Mouse (Mus musculus) hindbrain, embryonic 14.5 days (tissue): ENCODE data around the gene Zkscan16. TPM values are rescaled to one million over a fixed set of nuclear protein-coding genes. Genes with fewer than 3 reads are reported as not detected.

Experiments used
- ATAC-seq: fragments of 200-750 bp; cut with Nextera tagmentation; 2 replicates; pipeline ENCODE4 v1.8.0; 2017; ENCODE audit warnings: moderate number of reproducible peaks, mild to moderate bottlenecking, moderate TSS enrichment, moderate library complexity; ENCODE audit not compliant: low FRiP score
- DNase-seq: peaks from one replicate; pipeline ENCODE4 v3.0.0-alpha.2; 2015; ENCODE audit warnings: low spot score
- H3K27ac ChIP-seq: fragments of 300-500 bp; sonication (generic); 2 replicates; pipeline ENCODE4 v1.5.1; 2014; ENCODE audit warnings: mild to moderate bottlenecking, moderate library complexity
- H3K27me3 ChIP-seq: fragments of 300-500 bp; sonication (generic); 2 replicates; pipeline ENCODE4 v1.6.1; 2014; ENCODE audit warnings: mild to moderate bottlenecking, low read length, mixed read lengths; ENCODE audit not compliant: control insufficient read depth, insufficient read depth
- H3K36me3 ChIP-seq: fragments of 300-500 bp; sonication (generic); replicated peaks from 2 replicates; pipeline ENCODE4 v1.6.1; 2014; ENCODE audit not compliant: control insufficient read depth, insufficient read depth
- H3K4me1 ChIP-seq: fragments of 300-500 bp; sonication (generic); replicated peaks from 2 replicates; pipeline ENCODE4 v1.6.1; 2014; ENCODE audit warnings: antibody characterized with exemption, low read length, mixed read lengths; ENCODE audit not compliant: control insufficient read depth, insufficient read depth
- H3K4me2 ChIP-seq: fragments of 300-500 bp; sonication (generic); replicated peaks from 2 replicates; pipeline ENCODE4 v1.6.1; 2014; ENCODE audit warnings: mild to moderate bottlenecking, moderate library complexity
- H3K4me3 ChIP-seq: fragments of 300-500 bp; sonication (generic); replicated peaks from 2 replicates; pipeline ENCODE4 v1.5.1; 2014; ENCODE audit warnings: mild to moderate bottlenecking, low read length
- H3K9ac ChIP-seq: fragments of 300-500 bp; sonication (generic); 2 replicates; pipeline ENCODE4 v1.6.1; 2014
- H3K9me3 ChIP-seq: fragments of 300-500 bp; sonication (generic); 2 replicates; pipeline ENCODE4 v1.6.1; 2016; ENCODE audit warnings: low read length; ENCODE audit not compliant: control insufficient read depth
- WGBS: fragments of 180-500 bp; shearing (Covaris S2); extraction: QIAGEN DNeasy Blood & Tissue Kit; methylation state at CpG from one replicate; pipeline ENCODE4 v1.1.7; 2014; 5-methylcytosine and 5-hydroxymethylcytosine counted together
- polyA plus RNA-seq: library from polyadenylated mRNA; unstranded; fragments of >200 nt; fragmentation: Nextera tagmentation; extraction: Ambion mirVana; gene quantifications from 2 replicates; pipeline ENCODE4 v1.2.1, GENCODE M21; 2014

The Zkscan16 gene
- polyA plus RNA-seq, 1 experiment from 2014 or later, result 2.8 TPM

DNA sequence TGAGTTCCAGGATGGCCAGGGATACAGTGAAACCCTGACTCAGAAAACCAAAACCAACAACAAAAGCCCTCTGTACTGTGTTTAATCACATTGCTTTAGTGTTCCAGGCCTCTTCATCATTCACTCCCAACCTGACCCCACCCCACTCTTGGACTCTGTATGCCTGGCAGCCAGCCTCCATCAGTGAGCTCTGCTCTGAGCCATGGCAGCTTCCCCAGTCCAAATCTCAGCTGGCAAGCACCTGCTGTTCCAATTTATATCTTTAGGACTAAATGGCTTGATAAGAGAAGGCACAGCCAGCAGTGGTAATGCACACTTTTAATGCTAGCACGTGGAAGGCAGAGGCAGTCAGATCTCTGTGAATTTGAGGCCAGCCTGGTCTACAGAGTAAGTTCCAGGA lies 21.7 kb downstream of the Zkscan16 start:
- no peak overlapping the region for H3K4me3 ChIP-seq
- H3K9me3 ChIP-seq, result no peaks in the 10 kb centered on the region
- 83% methylated on average over 1 of the region's 1 CpGs for WGBS
- H3K4me1 ChIP-seq, result no peaks in the 10 kb centered on the region
- H3K4me2 ChIP-seq, result no peak overlapping the region
- no peak for DNase-seq
- no peaks in the 10 kb centered on the region for H3K27me3 ChIP-seq
- no peaks in the 10 kb centered on the region for H3K36me3 ChIP-seq
- no peak overlapping the region for H3K9ac ChIP-seq
- no peak for ATAC-seq
- no peak overlapping the region for H3K27ac ChIP-seq

- 73% methylated on average over 4 of the region's 4 CpGs for WGBS
- DNase-seq, result no peak
- Histone ChIP-seq H3K27me3 (no peaks in the 10 kb centered on the region), H3K9ac (no peak overlapping the region), H3K36me3 (no peaks in the 10 kb centered on the region), H3K27ac (no peak overlapping the region), H3K4me2 (no peak overlapping the region), H3K4me3 (no peak overlapping the region), H3K9me3 (no peaks in the 10 kb centered on the region), H3K4me1 (no peaks in the 10 kb centered on the region)
- ATAC-seq, result no peak
These were observed 27.2 kb downstream of the Zkscan16 start for GRCm38 (mm10) chr4:58970678-58971077.

- Histone ChIP-seq H3K4me2 (no peak overlapping the region), H3K4me1 (no peaks in the 10 kb centered on the region), H3K9ac (no peak overlapping the region), H3K9me3 (no peaks in the 10 kb centered on the region), H3K36me3 (no peaks in the 10 kb centered on the region), H3K27me3 (no peaks in the 10 kb centered on the region), H3K27ac (no peak overlapping the region), H3K4me3 (no peak overlapping the region)
- no peak for ATAC-seq
- DNase-seq, result no peak
- 90% methylated on average over 5 of the region's 5 CpGs for WGBS
These were observed 32.3 kb downstream of the Zkscan16 start for GRCm38 (mm10) chr4:58975711-58976110.

- Histone ChIP-seq H3K27me3 (no peaks in the 10 kb centered on the region), H3K4me2 (no peak overlapping the region), H3K36me3 (no peaks in the 10 kb centered on the region), H3K27ac (no peak overlapping the region), H3K4me3 (no peak overlapping the region), H3K9me3 (no peaks in the 10 kb centered on the region), H3K4me1 (no peaks in the 10 kb centered on the region), H3K9ac (no peak overlapping the region)
- WGBS, result 74% methylated on average over 6 of the region's 6 CpGs
- no peak for DNase-seq
- no peak for ATAC-seq
These were observed 38.0 kb downstream of the Zkscan16 start for GRCm38 (mm10) chr4:58981421-58981820.

DNA sequence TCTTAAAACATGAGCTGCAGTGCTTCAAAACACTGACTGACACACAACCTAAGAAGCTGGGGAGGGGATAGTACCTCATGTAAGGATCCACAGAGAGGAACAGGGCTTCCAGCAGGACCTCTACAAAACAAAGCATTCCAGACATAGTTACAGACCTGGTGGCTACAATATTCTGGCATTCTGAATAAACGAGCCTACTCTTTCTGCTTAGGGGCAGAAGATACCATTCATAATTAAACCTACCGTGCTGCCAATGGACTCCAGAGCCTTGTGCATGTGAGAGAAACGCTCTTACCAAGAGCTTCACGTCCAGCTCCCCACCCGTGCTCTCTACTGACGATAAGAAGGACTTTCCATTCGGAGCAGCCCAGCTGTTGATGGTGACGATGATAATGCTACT lies 39.4 kb downstream of the Zkscan16 start:
- H3K9me3 ChIP-seq, result no peaks in the 10 kb centered on the region
- ATAC-seq (no peak), DNase-seq (no peak)
- H3K4me1 ChIP-seq, result no peaks in the 10 kb centered on the region
- no peaks in the 10 kb centered on the region for H3K36me3 ChIP-seq
- no peak overlapping the region for H3K4me2 ChIP-seq
- H3K4me3 ChIP-seq, result no peak overlapping the region
- WGBS, result 85% methylated on average over 8 of the region's 8 CpGs
- H3K9ac ChIP-seq, result no peak overlapping the region
- H3K27ac ChIP-seq, result no peak overlapping the region
- no peaks in the 10 kb centered on the region for H3K27me3 ChIP-seq

DNA sequence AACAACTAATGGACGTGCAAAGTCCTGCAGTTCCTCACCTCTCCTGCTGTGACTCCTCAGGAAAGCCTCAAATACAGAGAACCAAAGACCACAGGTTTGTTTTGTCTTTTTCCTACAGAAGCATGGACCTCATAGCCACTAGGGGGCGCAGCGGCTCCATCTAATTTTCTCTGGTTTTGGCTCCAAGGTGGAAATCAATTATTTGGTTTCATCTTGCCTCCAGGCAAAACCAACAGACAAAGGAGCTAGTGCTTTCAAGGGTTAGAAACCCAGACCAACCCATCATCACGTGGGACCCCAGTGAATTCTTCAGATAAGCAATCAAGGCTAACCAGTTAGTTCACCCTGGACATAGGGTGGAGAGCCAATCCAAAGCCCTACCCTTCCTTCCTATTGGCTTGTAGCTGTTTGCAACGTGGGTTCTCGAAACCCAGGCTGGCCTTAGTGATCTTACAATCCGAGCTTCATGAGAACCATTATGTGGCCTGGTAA lies 41.8 kb downstream of the Zkscan16 start:
- Histone ChIP-seq H3K27ac (no peak overlapping the region), H3K27me3 (no peaks in the 10 kb centered on the region), H3K9me3 (no peaks in the 10 kb centered on the region), H3K9ac (no peak overlapping the region), H3K4me1 (no peaks in the 10 kb centered on the region), H3K4me3 (no peak overlapping the region), H3K36me3 (no peaks in the 10 kb centered on the region), H3K4me2 (no peak overlapping the region)
- DNase-seq, result peak; percentile 84
- ATAC-seq, result no peak
- 24% methylated on average over 7 of the region's 7 CpGs for WGBS

GRCm38 (mm10) chr4:58986540-58987190 lies 43.2 kb downstream of the Zkscan16 start, which contains the start of gene Ptgr1:
Gene Ptgr1, minus strand, starts transcription at chr4:58987119.
- peak; percentile 67; the same call in 1 of the 2 replicates for ATAC-seq
- Histone ChIP-seq H3K9me3 (no peaks in the 10 kb centered on the region), H3K4me2 (peak within 1 kb of the TSS; percentile 91), H3K27me3 (no peaks in the 10 kb centered on the region), H3K4me1 (no peaks in the 10 kb centered on the region), H3K27ac (no peak within 1 kb of the TSS), H3K36me3 (no peaks in the 10 kb centered on the region), H3K4me3 (peak within 1 kb of the TSS; percentile 44), H3K9ac (peak within 1 kb of the TSS; percentile 59)
- peak; percentile 74 for DNase-seq
- WGBS, result under 1% methylated on average over 28 of the region's 28 CpGs

DNA sequence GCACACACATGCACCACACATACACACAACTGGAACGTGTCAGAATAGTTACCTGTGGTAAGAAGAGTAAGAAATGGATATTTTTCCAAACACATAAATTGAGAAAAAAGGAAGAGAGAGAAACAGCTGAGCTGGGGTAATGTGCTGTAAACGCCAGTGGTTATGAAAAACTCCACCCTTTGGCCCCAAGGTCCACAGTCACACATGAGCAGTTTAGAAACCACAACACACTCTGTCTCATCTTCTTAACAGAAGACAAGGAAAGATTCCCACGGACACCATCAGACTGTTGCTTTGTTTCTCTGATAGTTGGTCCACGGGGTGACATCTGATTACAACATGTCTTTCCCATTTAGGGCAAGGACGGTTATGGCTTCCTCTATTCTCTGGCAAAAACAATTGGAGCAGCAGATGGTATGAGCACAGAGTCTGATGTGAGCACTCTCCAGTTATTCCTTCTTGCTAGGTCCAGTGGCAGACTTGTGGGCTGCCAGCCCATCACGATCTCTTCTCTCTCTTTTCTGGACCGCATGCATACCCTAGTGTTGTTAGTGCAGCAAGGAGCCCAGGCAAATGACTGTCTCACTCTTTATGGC lies 46.0 kb downstream of the Zkscan16 start:
- no peak overlapping the region for H3K4me2 ChIP-seq
- H3K4me3 ChIP-seq, result no peak overlapping the region
- H3K36me3 ChIP-seq, result no peaks in the 10 kb centered on the region
- H3K4me1 ChIP-seq, result no peaks in the 10 kb centered on the region
- H3K27ac ChIP-seq, result no peak overlapping the region
- WGBS, result 83% methylated on average over 7 of the region's 7 CpGs
- H3K9ac ChIP-seq, result no peak overlapping the region
- H3K27me3 ChIP-seq, result no peaks in the 10 kb centered on the region
- no peaks in the 10 kb centered on the region for H3K9me3 ChIP-seq
- ATAC-seq, result no peak
- no peak for DNase-seq

- WGBS, result 82% methylated on average over 17 of the region's 17 CpGs
- no peak for ATAC-seq
These were observed 47.4 kb downstream of the Zkscan16 start for GRCm38 (mm10) chr4:58990609-58991434.

More at GRCm38 (mm10) chr4:58990609-58991434, 47.4 kb downstream of the Zkscan16 start:
- H3K4me2 ChIP-seq, result no peak overlapping the region
- H3K27ac ChIP-seq, result no peak overlapping the region
- DNase-seq, result no peak
- H3K4me1 ChIP-seq, result no peaks in the 10 kb centered on the region
- no peaks in the 10 kb centered on the region for H3K9me3 ChIP-seq
- no peaks in the 10 kb centered on the region for H3K27me3 ChIP-seq
- H3K9ac ChIP-seq, result no peak overlapping the region
- H3K4me3 ChIP-seq, result no peak overlapping the region
- H3K36me3 ChIP-seq, result no peaks in the 10 kb centered on the region
